Mouse (Mus musculus): ENCODE results near the gene Dido1. TPM values are rescaled to one million over a fixed set of nuclear protein-coding genes. Genes with fewer than 3 reads are reported as not detected.
A peak's percentile ranks its signal among the peaks of the same experiment; 100 is the strongest.

Gene Dido1
- total RNA-seq, 2 experiments from 2014 or later, result 51.2 to 62.8 TPM

DNA sequence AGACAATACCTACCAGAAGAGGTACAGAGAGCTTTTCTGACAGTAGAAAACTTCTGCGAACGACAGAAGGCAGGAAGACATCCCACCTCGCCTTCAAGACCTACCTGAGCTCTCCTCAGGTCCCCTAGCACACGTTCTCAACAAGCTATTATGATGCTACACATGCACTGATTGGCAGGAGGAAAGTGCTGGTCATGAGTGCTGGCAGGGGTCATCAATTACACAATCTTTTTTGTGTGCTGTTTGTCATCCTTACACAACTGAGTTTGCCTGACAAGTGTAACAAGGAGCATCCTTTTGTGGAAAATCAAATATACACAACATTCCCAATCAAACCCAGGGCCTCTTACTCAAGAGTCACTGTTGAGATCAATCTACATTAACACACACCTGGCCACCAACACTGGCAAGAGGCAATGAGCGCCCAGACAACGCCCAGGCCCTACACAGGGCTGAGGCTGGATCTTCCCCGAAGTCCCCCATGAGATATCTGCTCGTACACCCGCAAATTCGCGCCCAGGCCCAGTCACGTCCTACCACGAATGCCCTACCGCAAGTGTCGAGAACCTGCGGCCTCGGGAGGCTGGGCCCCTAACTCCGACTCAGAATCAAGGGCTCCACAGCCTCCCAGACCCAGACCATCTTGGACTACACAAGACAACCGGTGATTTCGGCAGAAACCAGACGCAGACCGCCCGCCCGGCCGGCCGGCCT lies 8.6 kb downstream of the Dido1 start:
- intact Hi-C loops (cut with DNase I), result loop anchor here (1.0 kb wide), 1 partner anchor 9 kb away; the partner anchor contains the start of gene Gid8
- no peak for DNase-seq (ENCODE audit: low spot score in 2 of 2)

DNA sequence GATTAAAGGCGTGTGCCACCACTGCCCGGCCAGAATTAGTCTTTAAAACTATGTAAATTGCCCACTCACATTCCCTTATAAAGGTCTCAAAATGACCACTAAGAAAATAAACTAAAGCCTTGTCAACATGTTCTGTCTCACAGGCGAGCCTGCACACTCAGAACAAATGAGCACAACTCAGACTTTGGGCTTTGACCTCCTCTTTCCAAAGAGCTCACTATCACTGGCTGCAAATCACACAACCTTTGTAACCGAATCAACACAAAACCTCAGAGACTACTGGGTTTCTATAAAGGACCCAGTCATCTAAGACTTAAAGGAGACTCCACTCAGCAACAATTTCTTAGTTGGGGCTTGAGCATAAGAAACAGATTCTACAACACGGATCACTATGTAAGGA lies 9.3 kb downstream of the Dido1 start:
- intact Hi-C loops (cut with DNase I), result no loop called here
- DNase-seq (ENCODE audit: low spot score in 2 of 2), result no peak

DNA sequence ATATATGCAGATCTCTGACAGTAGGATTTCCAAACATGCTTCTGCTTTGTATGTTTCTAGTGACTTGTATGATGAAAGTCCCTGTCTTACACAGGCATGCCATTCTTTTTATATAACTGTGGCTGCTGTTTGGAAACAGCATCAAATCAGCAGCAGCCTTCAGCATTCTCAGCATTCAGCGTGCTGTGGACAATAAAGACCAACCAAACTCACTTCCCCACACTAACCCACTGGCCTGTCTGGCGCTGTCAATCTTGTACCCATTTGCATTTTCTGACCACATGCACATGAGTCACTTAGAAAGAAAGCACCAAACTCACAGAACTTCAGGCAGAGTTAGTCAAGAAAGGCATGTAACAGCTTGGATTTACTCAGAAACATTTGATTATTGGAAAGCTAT lies 14.6 kb downstream of the Dido1 start:
- intact Hi-C loops (cut with DNase I), result no loop called here
- no peak for DNase-seq (ENCODE audit: low spot score in 2 of 2)

DNA sequence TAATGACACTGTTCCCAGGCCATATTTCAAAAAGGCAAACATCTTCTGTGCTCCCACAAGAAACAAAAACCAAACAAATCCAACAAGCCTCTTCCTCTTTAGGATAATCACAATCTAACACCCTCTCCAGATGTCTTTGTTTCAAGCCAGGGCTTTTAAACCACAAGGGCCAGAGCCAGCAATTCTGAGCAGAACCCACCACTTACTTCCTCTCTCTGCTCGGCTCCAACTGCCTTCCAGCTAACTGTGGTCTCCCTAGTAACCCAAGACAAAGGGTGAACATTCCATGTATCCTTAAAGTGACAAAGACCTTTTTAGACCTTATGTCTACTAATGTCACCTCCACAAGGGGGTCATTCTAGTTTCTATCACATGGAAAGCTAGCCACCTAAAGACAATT lies 17.2 kb downstream of the Dido1 start:
- intact Hi-C loops (cut with DNase I), result no loop called here
- DNase-seq (ENCODE audit: low spot score in 2 of 2), result no peak

DNA sequence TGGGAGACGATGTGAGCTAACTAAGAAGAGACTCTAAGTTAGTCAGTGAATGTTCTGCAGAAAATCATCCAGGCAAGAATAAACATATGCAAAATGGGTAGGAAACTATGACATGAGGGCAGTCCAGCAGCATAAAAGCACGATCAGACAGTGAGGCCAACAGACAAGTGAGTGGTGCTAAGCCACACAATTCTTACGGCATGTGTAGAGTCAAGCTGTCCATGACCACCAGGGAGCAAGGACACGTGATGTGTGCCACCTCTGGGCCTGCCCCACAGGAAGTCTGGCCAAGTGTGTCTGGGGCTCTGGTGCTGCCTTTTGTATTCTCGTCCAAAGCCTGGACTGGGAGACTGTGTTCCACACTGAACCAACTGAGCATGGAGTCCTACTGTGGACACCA lies 20.0 kb downstream of the Dido1 start:
- no peak for DNase-seq (ENCODE audit: low spot score in 2 of 2)

DNA sequence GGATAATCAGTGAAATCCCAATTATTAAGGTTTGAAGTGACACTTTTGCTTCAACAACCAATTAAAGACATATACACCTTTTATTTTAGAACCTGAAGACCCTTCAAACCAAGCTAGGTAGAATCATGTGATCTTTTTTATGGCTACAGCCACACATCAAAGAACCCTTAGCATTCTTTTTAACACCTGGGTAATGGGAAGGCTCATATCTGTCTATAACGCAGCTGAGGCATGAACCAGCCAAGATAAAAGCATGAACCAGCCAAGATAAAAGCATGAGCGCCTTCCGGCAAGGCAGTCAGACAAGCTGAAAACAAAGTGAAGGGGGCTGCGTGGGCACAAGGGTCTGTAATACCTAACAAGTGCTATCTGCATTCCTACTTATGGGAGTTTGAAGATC lies 25.8 kb downstream of the Dido1 start:
- intact Hi-C loops (cut with DNase I), result no loop called here
- DNase-seq (ENCODE audit: low spot score in 2 of 2), result no peak

More for the DNA sequence above, 20.0 kb downstream of the Dido1 start:
- intact Hi-C loops (cut with DNase I), result no loop called here

DNA sequence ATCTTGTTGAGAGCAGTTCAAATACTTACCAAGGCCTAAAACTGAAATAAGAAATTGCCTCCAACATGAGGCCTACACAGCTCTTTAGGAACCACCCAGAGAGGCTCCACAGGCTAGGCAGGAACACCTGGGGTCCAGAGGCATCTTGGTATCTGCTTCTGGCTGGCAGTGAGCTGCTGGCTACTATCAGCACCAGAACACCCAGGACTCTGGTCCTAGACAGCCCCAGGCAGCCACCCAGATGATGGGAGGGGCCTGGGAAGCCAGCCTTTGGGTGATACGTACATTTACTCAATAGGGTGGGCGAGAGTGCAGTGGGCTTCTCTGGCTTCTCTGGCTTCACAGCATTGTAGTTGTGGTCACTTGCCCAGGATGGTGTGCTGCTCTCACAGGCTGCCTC lies 26.3 kb downstream of the Dido1 start:
- intact Hi-C loops (cut with DNase I), result no loop called here
- no peak for DNase-seq (ENCODE audit: low spot score in 2 of 2)

DNA sequence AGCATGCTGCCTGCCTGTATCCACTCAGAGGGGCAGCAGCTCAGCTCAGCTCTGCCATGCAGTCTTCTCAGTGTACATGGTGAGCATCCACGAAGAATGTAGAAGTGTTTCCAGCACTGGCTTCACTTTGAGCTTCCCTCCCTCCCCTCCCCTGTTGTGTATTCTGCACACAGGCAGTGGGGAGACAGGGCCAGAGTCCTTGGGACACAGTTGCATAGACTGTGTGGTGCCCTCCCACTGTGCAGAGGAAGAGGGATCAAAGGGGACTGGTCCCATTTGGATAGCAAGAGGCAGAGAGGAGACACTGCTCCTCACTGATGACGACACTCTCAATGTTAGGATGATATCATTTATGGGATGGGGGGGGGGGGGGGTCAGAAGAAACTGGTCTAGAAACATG lies 28.6 kb downstream of the Dido1 start:
- DNase-seq (ENCODE audit: low spot score in 2 of 2), result no peak
- intact Hi-C loops (cut with DNase I), result no loop called here

DNA sequence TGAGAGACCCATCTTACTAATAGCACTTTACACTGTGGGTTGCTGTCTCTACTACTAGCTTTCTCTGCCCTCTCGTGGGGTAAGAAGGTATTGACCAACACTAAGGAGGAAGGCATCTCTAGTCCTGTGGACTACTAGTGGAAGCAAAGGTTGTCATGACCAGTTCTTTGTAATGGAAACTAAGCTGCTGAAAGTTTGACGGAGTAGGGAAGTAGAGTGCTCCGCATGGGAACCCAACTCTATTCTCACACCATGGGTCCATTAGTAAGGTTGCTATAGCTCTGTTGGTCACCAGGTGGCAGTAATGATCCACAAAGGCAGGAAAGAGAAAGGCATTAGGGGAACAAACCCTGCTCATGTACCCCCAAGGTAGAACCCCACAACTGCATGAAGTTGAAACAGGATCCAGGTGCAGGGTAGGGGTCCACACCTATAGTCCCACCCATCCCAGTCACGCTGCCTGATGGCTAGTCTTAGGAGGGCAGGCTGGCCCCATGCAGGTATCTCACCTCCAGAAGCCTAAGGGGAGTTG lies 31.1 kb downstream of the Dido1 start:
- peak; percentile 56 to 73 for DNase-seq (ENCODE audit: low spot score in 2 of 2)
- intact Hi-C loops (cut with DNase I), result loop anchor here (5.0 to 10.0 kb wide), 3 partner anchors 49 to 94 kb away; partner anchors contain the start of genes Mrgbp, Ogfr and Slc17a9

DNA sequence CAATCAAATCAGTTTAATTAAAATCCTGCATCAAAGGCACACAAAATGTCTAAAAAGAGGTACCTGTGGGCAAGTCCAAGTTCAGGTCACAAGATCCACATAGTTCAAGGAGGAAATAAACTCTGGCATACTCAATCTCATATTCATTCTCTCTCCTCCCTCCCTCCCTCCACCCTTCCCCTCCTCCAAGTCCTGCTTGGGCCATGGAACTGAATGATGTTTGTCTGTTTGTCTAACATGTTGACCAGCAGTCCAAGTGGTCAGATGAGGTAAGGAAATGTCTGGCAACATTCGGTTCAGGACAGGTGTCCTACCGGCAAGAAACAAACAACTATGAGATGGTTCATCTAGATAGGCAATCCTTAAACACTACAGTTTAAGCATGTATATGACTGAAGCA lies 33.1 kb downstream of the Dido1 start:
- intact Hi-C loops (cut with DNase I), result loop anchor here (5.0 to 10.0 kb wide), 3 partner anchors 51 to 92 kb away; partner anchors contain the start of genes Mrgbp, Ogfr and Slc17a9
- DNase-seq (ENCODE audit: low spot score in 2 of 2), result no peak

DNA sequence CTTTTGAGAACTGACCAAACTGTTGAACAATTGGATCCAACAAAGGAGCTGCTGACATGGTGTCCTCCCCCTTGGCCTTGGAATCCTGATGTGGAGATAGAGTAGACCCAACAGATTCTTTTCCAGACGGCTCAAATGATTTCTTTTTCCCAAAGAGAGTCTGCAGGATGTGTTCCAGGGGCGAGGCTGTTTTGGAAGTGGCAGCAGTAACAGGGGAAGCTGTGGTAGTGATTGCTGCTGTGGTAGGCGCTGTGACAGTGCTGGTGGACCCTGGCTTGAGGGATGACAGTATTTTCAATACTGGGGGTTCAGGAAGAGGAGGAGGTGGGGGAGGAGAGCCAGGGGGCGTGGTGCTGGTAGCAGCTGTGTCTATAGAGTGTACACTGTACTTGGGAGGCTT lies 47.8 kb downstream of the Dido1 start:
- intact Hi-C loops (cut with DNase I), result no loop called here
- DNase-seq (ENCODE audit: low spot score in 2 of 2), result no peak

DNA sequence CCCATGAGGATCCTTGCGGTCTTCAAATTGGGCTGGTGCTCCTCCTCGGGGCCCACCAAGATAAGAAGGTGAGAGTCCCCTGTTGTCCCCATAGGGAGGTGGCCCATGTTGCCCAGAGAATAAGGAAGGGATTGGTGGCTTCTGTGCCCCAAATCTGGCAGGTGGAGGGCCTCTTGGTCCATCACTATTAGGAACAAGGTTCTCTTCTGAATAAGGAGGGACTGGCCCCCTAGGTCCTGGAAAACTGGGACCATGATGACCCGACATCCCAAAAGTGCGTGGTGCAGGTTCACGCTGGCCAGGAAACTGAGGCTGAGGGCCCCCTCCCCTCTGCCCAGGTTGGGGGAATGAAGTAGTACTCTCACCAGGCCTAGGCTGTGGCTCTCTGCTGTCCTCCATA lies 49.3 kb downstream of the Dido1 start:
- intact Hi-C loops (cut with DNase I), result no loop called here
- DNase-seq (ENCODE audit: low spot score in 2 of 2), result no peak

DNA sequence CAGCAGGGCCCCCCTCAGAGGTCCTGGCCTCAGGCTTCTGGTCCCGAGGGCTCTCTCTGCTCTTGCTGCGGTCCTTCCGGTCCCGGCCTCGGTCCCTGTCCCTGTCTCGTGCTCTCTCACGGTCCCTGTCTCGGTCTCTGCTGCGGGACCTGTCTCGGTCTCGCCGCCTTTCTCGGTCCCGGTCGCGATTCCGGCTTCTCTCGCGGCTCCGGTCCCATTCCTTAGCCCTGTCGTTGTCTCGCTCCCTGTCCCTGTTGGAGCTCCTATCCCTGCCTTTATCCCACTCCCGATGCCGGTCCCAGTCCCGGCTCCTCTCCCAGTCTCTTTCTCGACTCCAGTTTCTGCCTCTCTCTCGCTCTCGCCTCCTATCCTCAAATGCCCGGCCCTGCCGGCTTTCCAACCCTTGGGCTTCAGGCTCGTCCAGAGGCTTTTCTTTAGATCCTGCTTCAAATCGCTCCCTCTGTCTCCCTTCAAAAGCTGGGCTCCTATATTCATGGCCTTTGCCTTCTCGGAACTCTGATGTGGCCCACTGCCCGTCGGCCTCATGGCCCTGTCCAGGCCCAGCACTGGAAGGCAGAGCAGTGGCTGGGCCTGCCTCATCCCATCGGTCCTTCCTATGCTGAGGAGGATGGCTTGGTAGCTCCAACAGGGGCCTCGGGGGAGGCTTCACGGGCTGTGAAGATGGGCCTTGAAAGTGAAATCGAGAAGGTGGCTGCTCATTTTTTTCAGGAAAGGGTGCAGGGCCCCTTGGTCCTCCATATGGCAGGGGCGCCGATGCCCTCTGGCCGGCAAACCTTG lies 50.2 kb downstream of the Dido1 start:
- no peak for DNase-seq (ENCODE audit: low spot score in 2 of 2)
- intact Hi-C loops (cut with DNase I), result loop anchor here (5.0 kb wide), 1 partner anchor 88 kb away; no protein-coding TSS in a partner anchor

DNA sequence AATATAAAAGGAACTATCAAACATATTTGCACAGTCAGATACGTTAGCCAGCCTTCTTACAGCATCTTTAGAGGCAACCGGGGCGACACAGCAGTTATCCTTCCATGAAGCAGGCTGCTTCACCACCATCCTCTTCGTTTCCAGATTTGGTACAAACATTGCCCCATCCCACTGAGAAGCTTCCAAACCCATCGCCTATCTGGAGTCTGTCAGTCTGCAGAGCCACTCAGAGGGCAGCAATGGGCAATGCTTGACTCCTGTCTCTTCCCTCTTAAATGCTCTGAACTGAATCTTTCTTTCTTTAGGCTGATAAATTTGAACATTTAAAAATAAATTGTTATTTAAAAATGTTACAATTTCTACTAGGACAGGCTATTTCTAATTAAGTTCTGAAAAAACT lies 51.4 kb downstream of the Dido1 start:
- DNase-seq (ENCODE audit: low spot score in 2 of 2), result no peak
- intact Hi-C loops (cut with DNase I), result loop anchor here (5.0 kb wide), 1 partner anchor 89 kb away; no protein-coding TSS in a partner anchor

DNA sequence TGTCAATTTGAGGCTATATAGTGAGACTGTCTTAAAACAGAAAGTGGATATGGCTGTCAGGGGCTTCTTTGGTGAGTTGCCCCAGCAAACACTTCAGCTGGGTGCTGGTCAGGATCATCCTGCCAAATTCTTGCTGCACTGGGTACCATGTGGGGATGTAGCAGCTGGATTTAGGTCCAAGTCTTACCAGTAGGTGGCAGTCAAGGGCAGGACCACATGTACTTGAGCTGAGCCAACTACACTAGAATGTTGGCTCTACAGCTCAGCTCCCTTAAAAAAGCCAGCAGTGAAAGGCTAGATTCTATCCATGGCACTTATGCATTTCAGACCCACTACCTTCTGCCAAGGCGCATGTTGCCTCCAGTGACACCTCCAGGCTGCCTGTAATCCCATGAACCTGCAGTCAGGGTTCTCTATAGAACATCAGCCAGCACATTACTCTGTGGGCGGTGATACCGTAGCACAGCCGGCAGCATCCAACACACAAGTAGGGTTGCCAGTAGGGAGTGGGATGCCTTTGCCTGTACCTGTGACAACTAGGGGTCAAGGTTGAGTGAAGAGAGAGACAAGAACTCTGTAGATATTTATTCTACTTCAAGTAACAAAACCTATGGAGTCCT lies 52.3 kb downstream of the Dido1 start:
- intact Hi-C loops (cut with DNase I), result loop anchor here (5.0 kb wide), 1 partner anchor 90 kb away; no protein-coding TSS in a partner anchor
- peak; percentile 63 to 70 for DNase-seq (ENCODE audit: low spot score in 2 of 2)

DNA sequence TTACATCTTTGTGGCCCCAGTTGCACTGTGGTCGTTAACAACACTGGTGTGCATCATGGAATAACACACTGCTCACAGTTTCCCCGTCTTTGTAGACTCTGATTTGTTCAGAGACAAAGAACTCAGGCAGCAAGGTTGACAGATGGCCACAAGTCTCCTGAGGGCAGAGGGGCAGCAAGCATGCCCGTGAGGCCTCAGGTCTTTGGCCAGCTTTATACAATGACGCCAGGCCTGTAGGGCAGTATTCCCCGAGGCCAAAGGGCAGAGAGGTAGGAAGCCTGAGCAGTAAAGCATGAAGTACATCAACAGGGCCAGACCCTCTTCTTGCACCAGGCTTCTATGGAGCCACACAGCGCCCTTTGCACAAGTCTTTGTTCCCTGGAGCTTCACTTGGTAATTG lies 54.6 kb downstream of the Dido1 start:
- no peak for DNase-seq (ENCODE audit: low spot score in 2 of 2)
- intact Hi-C loops (cut with DNase I), result loop anchor here (5.0 kb wide), 1 partner anchor 92 kb away; no protein-coding TSS in a partner anchor

DNA sequence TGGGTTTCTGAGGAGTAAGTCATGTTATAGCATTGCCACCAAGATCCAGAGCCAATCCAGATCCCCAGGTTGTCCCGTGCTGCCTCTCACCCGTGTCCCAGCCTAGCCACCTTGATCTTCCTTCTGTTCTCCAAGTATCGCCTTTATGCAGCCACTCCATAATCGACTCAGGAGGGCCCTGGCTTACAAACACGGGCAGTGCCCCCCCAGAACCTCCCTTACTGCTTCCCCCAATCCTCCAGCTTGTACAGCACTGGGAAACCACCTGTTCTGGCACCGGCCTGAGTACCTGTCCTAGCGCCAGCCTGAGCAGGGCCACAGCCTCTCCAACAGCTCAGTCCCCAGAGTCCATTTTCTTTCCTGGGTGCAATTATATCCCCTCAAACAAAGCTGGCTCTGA lies 55.1 kb downstream of the Dido1 start:
- intact Hi-C loops (cut with DNase I), result loop anchor here (5.0 kb wide), 1 partner anchor 93 kb away; no protein-coding TSS in a partner anchor
- DNase-seq (ENCODE audit: low spot score in 2 of 2), result no peak

DNA sequence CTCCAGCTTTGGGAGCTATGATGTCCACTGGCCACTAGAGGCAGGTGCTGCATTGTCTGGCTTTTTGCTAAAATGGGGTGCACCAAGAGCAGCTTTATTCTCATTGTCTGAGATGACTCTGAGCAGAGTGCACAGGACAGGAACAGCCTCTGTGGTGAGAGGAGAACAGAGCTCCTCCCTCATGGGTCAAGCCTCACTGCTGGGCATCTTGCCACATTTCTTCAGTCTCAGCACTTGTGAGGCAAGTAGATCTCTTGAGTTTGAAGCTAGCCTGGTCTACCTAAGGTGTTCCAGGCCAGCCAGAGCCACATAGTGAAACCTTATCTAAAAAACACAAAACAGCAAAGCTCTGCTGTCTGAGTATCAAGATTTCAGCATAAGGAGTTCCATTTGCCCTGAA lies 63.0 kb downstream of the Dido1 start:
- DNase-seq (ENCODE audit: low spot score in 2 of 2), result no peak

DNA sequence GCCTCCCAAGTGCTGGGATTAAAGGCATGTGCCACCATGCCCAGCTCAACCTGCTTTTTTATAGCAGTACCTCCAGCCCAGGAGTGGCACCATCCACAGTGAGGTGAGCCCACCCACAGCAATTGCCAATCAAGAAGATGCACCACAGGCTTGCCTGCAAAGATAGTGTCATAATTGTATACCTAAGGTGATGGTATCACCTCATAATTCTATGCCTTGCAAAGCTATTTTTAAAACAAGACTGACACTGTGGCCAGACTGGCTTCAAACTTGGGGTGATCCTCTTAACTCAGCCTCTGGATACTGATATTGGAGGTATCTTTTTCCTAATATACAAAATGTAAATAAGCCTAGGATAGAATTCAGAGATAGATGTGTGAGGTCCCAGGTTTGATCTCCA lies 66.2 kb downstream of the Dido1 start:
- intact Hi-C loops (cut with DNase I), result no loop called here
- DNase-seq (ENCODE audit: low spot score in 2 of 2), result no peak

More for the DNA sequence above, 63.0 kb downstream of the Dido1 start:
- intact Hi-C loops (cut with DNase I), result no loop called here

All from left cerebral cortex, postnatal 36 days (tissue).